Mouse (Mus musculus) CH12.LX (cell line): ENCODE measurements at regions not wholly inside any gene's neighbourhood (a gene's known extent, or its start where the extent isn't known, plus 50 kb on each side); places are given as distances from the start of the nearest gene placed in this dataset.

Source experiments
- DNase-seq: peaks from one replicate; pipeline ENCODE4 v3.0.0-alpha.2; 2013; ENCODE audit errors: extremely low read depth
- H3K27ac ChIP-seq: 2 replicates; pipeline ENCODE4 v1.5.1; 2012; ENCODE audit warnings: low read depth, mild to moderate bottlenecking, control low read depth, moderate library complexity; ENCODE audit not compliant: insufficient read depth
- H3K27me3 ChIP-seq: replicated peaks from 2 replicates; pipeline ENCODE3; 2012; ENCODE audit warnings: inconsistent platforms
- H3K36me3 ChIP-seq, 2 experiments: replicated peaks in 1 of 2; 2 replicates each; pipeline versions ENCODE3 to v1.6.1; 2012; ENCODE audit warnings: inconsistent platforms in 1 of 2, low read length in 1 of 2, mild to moderate bottlenecking in 1 of 2, mixed read lengths in 1 of 2, moderate library complexity in 1 of 2; ENCODE audit not compliant: control insufficient read depth in 1 of 2, insufficient read depth in 1 of 2
- H3K4me1 ChIP-seq, 2 experiments: 2 replicates each; pipeline ENCODE4 v1.6.1; 2012; ENCODE audit warnings: inconsistent platforms in 1 of 2, moderate library complexity in 1 of 2; ENCODE audit not compliant: insufficient read depth in 2 of 2, control insufficient read depth in 1 of 2
- H3K4me2 ChIP-seq: 2 replicates; pipeline ENCODE4 v1.6.1; 2012; ENCODE audit warnings: low read depth, mild to moderate bottlenecking, control low read depth; ENCODE audit not compliant: poor library complexity, insufficient read depth, severe bottlenecking
- H3K4me3 ChIP-seq, 3 experiments: fragments of 150-350 bp in 1 of 3; sonication (generic) in 1 of 3; replicated peaks in 1 of 3; 2 replicates each; pipeline versions ENCODE3 to v1.5.1; 2011 to 2012; ENCODE audit warnings: low read depth in 2 of 3, low read length in 2 of 3, mild to moderate bottlenecking in 2 of 3, moderate library complexity in 2 of 3, control low read depth in 1 of 3, improper control_type of control experiment in 1 of 3, inconsistent platforms in 1 of 3, mixed read lengths in 1 of 3; ENCODE audit not compliant: poor library complexity in 1 of 3
- H3K79me2 ChIP-seq: replicated peaks from 2 replicates; pipeline ENCODE4 v1.6.1; 2012; ENCODE audit warnings: mild to moderate bottlenecking, moderate library complexity; ENCODE audit not compliant: control insufficient read depth, poor library complexity, insufficient read depth, severe bottlenecking; ENCODE audit errors: extremely low read depth
- H3K9ac ChIP-seq: 2 replicates; pipeline ENCODE4 v1.6.1; 2012; ENCODE audit warnings: low read depth, mild to moderate bottlenecking, control low read depth, moderate library complexity; ENCODE audit not compliant: insufficient read depth
- H3K9me3 ChIP-seq: replicated peaks from 2 replicates; pipeline ENCODE3; 2012; ENCODE audit warnings: low read length, inconsistent platforms, mixed read lengths
- E2F4 ChIP-seq: IDR thresholded peaks from 2 replicates; pipeline ENCODE4 v1.6.1; 2011; ENCODE audit warnings: low read depth, low read length, improper control_type of control experiment; ENCODE audit not compliant: insufficient replicate concordance
- ETS1 ChIP-seq: conservative IDR thresholded peaks from 2 replicates; pipeline ENCODE4 v1.6.1; 2012; ENCODE audit warnings: low read depth, mild to moderate bottlenecking, inconsistent platforms, low read length, improper control_type of control experiment, moderate library complexity
- GABPA ChIP-seq: IDR thresholded peaks from 2 replicates; pipeline ENCODE4 v1.6.1; 2012; ENCODE audit warnings: low read depth, low read length, improper control_type of control experiment, inconsistent platforms; ENCODE audit not compliant: insufficient replicate concordance
- HCFC1 ChIP-seq: IDR thresholded peaks from 2 replicates; pipeline ENCODE4 v1.6.1; 2012; ENCODE audit warnings: low read depth, mild to moderate bottlenecking, inconsistent platforms, low read length, improper control_type of control experiment
- JUN ChIP-seq: IDR thresholded peaks from 2 replicates; pipeline ENCODE4 v1.6.1; 2011; ENCODE audit warnings: low read depth, mild to moderate bottlenecking, low read length, improper control_type of control experiment, moderate library complexity; ENCODE audit not compliant: insufficient read depth
- JUND ChIP-seq: conservative IDR thresholded peaks from 2 replicates; pipeline ENCODE4 v1.6.1; 2011; ENCODE audit warnings: low read depth, low read length, improper control_type of control experiment
- KAT2A ChIP-seq: IDR thresholded peaks from 2 replicates; pipeline ENCODE4 v1.6.1; 2012; ENCODE audit warnings: low read length, improper control_type of control experiment, inconsistent platforms; ENCODE audit not compliant: insufficient replicate concordance
- MAFK ChIP-seq: IDR thresholded peaks from 2 replicates; pipeline ENCODE4 v1.6.1; 2011; ENCODE audit warnings: low read length, improper control_type of control experiment; ENCODE audit not compliant: insufficient replicate concordance
- MAX ChIP-seq: IDR thresholded peaks from 2 replicates; pipeline ENCODE4 v1.6.1; 2011; ENCODE audit warnings: low read length, improper control_type of control experiment
- MAZ ChIP-seq: IDR thresholded peaks from 2 replicates; pipeline ENCODE4 v1.6.1; 2012; ENCODE audit warnings: low read depth, mild to moderate bottlenecking, inconsistent platforms, low read length, improper control_type of control experiment, moderate library complexity
- POLR2AphosphoS2 ChIP-seq: IDR thresholded peaks from 2 replicates; pipeline ENCODE4 v1.6.1; 2011; ENCODE audit warnings: low read depth, low read length, improper control_type of control experiment
- RAD21 ChIP-seq: IDR thresholded peaks from 2 replicates; pipeline ENCODE4 v1.6.1; 2011; ENCODE audit warnings: low read depth, mild to moderate bottlenecking, low read length, improper control_type of control experiment, moderate library complexity
- SIN3A ChIP-seq: IDR thresholded peaks from 2 replicates; pipeline ENCODE4 v1.6.1; 2012; ENCODE audit warnings: low read length, improper control_type of control experiment, inconsistent platforms
- TBP ChIP-seq: conservative IDR thresholded peaks from 2 replicates; pipeline ENCODE4 v1.6.1; 2011; ENCODE audit warnings: low read depth, low read length, improper control_type of control experiment
- UBTF ChIP-seq: IDR thresholded peaks from 2 replicates; pipeline ENCODE4 v1.6.1; 2012; ENCODE audit warnings: low read depth, mild to moderate bottlenecking, inconsistent platforms, low read length, improper control_type of control experiment, moderate library complexity
- USF2 ChIP-seq: conservative IDR thresholded peaks from 2 replicates; pipeline ENCODE4 v1.6.1; 2011; ENCODE audit warnings: low read depth, low read length, improper control_type of control experiment
- ZC3H11A ChIP-seq: IDR thresholded peaks from 2 replicates; pipeline ENCODE4 v1.6.1; 2012; ENCODE audit warnings: low read depth, mild to moderate bottlenecking, inconsistent platforms, low read length, improper control_type of control experiment
- ZKSCAN1 ChIP-seq: IDR thresholded peaks from 2 replicates; pipeline ENCODE4 v1.6.1; 2012; ENCODE audit warnings: low read depth, inconsistent platforms, low read length, improper control_type of control experiment, borderline replicate concordance
- ZMIZ1 ChIP-seq: IDR thresholded peaks from 2 replicates; pipeline ENCODE4 v1.6.1; 2012; ENCODE audit warnings: low read depth, mild to moderate bottlenecking, inconsistent platforms, low read length, improper control_type of control experiment
- ZNF384 ChIP-seq: IDR thresholded peaks from 2 replicates; pipeline ENCODE4 v1.6.1; 2012; ENCODE audit warnings: low read depth, low read length, improper control_type of control experiment, inconsistent platforms
- dilution Hi-C: fragments of 300-500 bp; cut with MboI; formaldehyde crosslinking; loops from 2 replicates; pipeline ENCODE4 v1.14.3; 2020; ENCODE audit warnings: low sequenced_read_pairs; ENCODE audit not compliant: extremely low pct_unique_long_range_greater_than_20kb, extremely low pct_ligation_motif_present
- in situ Hi-C: fragments of 300-500 bp; cut with MboI; formaldehyde crosslinking; loops from 3 replicates; pipeline ENCODE4 v1.14.3; 2019; ENCODE audit warnings: low sequenced_read_pairs, low pct_ligation_motif_present, low pct_unique_long_range_greater_than_20kb, mixed read lengths

DNA sequence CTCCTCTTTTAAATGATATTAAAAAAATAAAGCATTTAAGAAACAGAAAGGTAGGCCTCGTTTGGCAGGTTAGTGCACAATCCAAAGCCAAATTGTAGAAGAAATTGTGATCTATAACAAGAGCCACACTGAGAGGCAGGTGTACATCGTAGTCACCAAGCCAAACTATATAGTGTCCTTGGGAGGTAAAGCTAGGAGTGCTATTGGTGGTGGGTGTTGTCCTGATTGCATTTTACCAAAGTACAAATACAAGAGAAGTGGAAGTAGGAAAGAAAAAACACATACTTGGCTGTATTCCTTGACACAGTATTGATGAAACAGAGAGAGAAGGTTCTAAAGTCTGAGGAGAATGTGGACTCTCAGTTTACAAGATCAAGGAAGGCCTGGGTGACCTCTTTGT is 178.6 kb downstream of the Tle1 start:
- no peak for DNase-seq
- Histone ChIP-seq H3K9me3 (peaks cover 24% of the 10 kb centered on the region), H3K36me3 (no peaks in the 10 kb centered on the region), H3K9ac (no peak overlapping the region), H3K4me1 (no peaks in the 10 kb centered on the region), H3K27ac (no peak overlapping the region), H3K4me3 (no peak overlapping the region), H3K4me2 (no peak overlapping the region), H3K79me2 (no peaks in the 10 kb centered on the region), H3K27me3 (no peaks in the 10 kb centered on the region)
- TF ChIP-seq JUND (no peak), MAX (no peak), ZNF384 (no peak), USF2 (no peak), SIN3A (no peak), TBP (no peak), UBTF (no peak), E2F4 (no peak), ZKSCAN1 (no peak), MAZ (no peak), GABPA (no peak), JUN (no peak), ETS1 (no peak), RAD21 (no peak), HCFC1 (no peak), ZC3H11A (no peak), POLR2AphosphoS2 (no peak), KAT2A (no peak), MAFK (no peak)
- dilution Hi-C loops (no loop called here), in situ Hi-C loops (no loop called here)

DNA sequence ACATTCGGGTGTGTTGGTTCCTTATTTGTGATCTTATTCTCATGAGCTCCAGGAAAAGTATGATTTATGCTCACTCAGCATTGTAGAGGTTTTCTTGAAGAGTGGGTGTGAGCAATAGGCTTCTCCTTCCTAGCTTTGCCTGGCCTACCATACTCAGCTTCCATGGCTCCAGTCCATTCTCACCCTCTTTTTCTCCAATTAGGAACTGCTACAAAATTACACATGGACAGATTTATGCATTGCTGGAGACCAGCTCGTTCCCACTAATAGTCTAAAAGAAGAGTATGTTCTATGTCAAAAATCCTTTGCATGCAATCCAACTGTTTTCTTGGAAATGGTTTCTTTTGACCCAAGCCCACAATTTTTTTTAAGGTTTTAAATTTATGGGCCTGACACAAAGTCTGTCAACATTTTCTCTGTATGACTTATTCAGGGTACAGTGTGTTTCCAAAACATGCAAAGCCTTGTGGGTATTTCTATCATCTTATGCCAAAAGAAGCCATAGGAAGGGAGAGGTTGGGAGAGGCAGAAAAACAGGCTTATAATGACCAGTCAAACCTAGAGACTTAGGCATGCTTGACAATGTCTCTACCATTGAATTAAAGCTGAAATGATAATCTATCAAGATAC is 186.4 kb downstream of the Tle1 start:
- Histone ChIP-seq H3K9ac (no peak overlapping the region), H3K79me2 (no peaks in the 10 kb centered on the region), H3K27ac (no peak overlapping the region), H3K4me1 (no peaks in the 10 kb centered on the region), H3K4me2 (no peak overlapping the region), H3K4me3 (no peak overlapping the region), H3K9me3 (peaks cover 57% of the 10 kb centered on the region), H3K36me3 (no peaks in the 10 kb centered on the region), H3K27me3 (no peaks in the 10 kb centered on the region)
- in situ Hi-C loops (no loop called here), dilution Hi-C loops (no loop called here)
- DNase-seq: no peak
- TF ChIP-seq ZKSCAN1 (no peak), ZMIZ1 (no peak)
